Mouse (Mus musculus): ENCODE measurements around the gene Tdrd9. TPM values are rescaled to one million over a fixed set of nuclear protein-coding genes. Genes with fewer than 3 reads are reported as not detected.

Gene Tdrd9
- polyA plus RNA-seq, 1 experiment from 2014 or later: 0.49 TPM

GRCm38 (mm10) chr12:112113710-112114109, 142.4 kb downstream of the Tdrd9 start:
- H3K4me1 ChIP-seq (replicated peaks): no peaks in the 10 kb centered on the region
- H3K9me3 ChIP-seq: no peaks in the 10 kb centered on the region
- peaks cover 6% of the 10 kb centered on the region; the same call in 1 of the 2 replicates for H3K27me3 ChIP-seq
- H3K4me2 ChIP-seq: no peak overlapping the region
- no peak overlapping the region for H3K4me3 ChIP-seq
- H3K27ac ChIP-seq (replicated peaks): no peak overlapping the region
- peak; percentile 38; the same call in 1 of the 2 replicates for ATAC-seq (ENCODE audit: low FRiP score, low read depth)
- H3K9ac ChIP-seq: no peak overlapping the region
- 12% methylated on average over 7 of the region's 7 CpGs for WGBS
- H3K36me3 ChIP-seq: no peaks in the 10 kb centered on the region

GRCm38 (mm10) chr12:112117006-112117405, 145.6 kb downstream of the Tdrd9 start:
- no peak overlapping the region for H3K4me3 ChIP-seq
- H3K4me1 ChIP-seq (replicated peaks): no peaks in the 10 kb centered on the region
- H3K27ac ChIP-seq (replicated peaks): no peak overlapping the region
- no peaks in the 10 kb centered on the region for H3K36me3 ChIP-seq
- ATAC-seq (ENCODE audit: low FRiP score, low read depth): no peak
- no peaks in the 10 kb centered on the region for H3K9me3 ChIP-seq
- no peak overlapping the region for H3K9ac ChIP-seq
- 80% methylated on average over 5 of the region's 5 CpGs for WGBS
- no peak overlapping the region for H3K4me2 ChIP-seq
- 0 out of 2 replicates have a peak, but pooled peaks cover 2% of the 10 kb centered on the region for H3K27me3 ChIP-seq

- no peaks in the 10 kb centered on the region for H3K4me1 ChIP-seq (replicated peaks)
- H3K4me3 ChIP-seq: no peak overlapping the region
- no peak overlapping the region for H3K27ac ChIP-seq (replicated peaks)
- no peak overlapping the region for H3K9ac ChIP-seq
- 89% methylated on average over 7 of the region's 7 CpGs for WGBS
- no peaks in the 10 kb centered on the region for H3K9me3 ChIP-seq
- ATAC-seq (ENCODE audit: low FRiP score, low read depth): no peak
- H3K36me3 ChIP-seq: no peaks in the 10 kb centered on the region
- H3K4me2 ChIP-seq: no peak overlapping the region
- H3K27me3 ChIP-seq: 0 out of 2 replicates have a peak, but pooled peaks cover 2% of the 10 kb centered on the region
Measured at GRCm38 (mm10) chr12:112117649-112118048, 146.3 kb downstream of the Tdrd9 start.

Small RNA genes within 50 kb of the gene (microRNA-seq; reads per million reads assigned to microRNA genes)
- gene Mir3073a (not detected), gene Mir3073b (not detected)

Other genes with a start within 250 kb of the Tdrd9 start
- 578 and 629 TPM in 2 replicates for gene Klc1, start 212.7 kb upstream of the Tdrd9 start, polyA plus RNA-seq (2015; fragmentation: Nextera tagmentation; extraction: Ambion mirVana)
- gene Xrcc3, start 157.7 kb upstream of the Tdrd9 start, polyA plus RNA-seq (2015; fragmentation: Nextera tagmentation; extraction: Ambion mirVana): 3.7 TPM in 2 replicates
- gene Zfyve21, start 157.4 kb upstream of the Tdrd9 start, polyA plus RNA-seq (2015; fragmentation: Nextera tagmentation; extraction: Ambion mirVana): 43.8 and 46.4 TPM in 2 replicates
- 34.4 and 37.9 TPM in 2 replicates for gene Ppp1r13b, start 63.4 kb upstream of the Tdrd9 start, polyA plus RNA-seq (2015; fragmentation: Nextera tagmentation; extraction: Ambion mirVana)
- gene Atp5mpl, start 4.6 kb upstream of the Tdrd9 start, polyA plus RNA-seq (2015; fragmentation: Nextera tagmentation; extraction: Ambion mirVana): 787 and 906 TPM in 2 replicates
- gene Rd3l, start 9.8 kb downstream of the Tdrd9 start, polyA plus RNA-seq (2015; fragmentation: Nextera tagmentation; extraction: Ambion mirVana): 0.22 TPM in 1 of 2 replicates, not detected in the other
- gene Aspg, start 135.1 kb downstream of the Tdrd9 start, polyA plus RNA-seq (2015; fragmentation: Nextera tagmentation; extraction: Ambion mirVana): 0.86 and 1.0 TPM in 2 replicates
- gene Kif26a, start 174.6 kb downstream of the Tdrd9 start, polyA plus RNA-seq (2015; fragmentation: Nextera tagmentation; extraction: Ambion mirVana): 4.3 and 4.9 TPM in 2 replicates

Data from hindbrain, embryonic 15.5 days (tissue).